Mouse (Mus musculus): ENCODE measurements at regions not wholly inside any gene's neighbourhood (a gene's known extent, or its start where the extent isn't known, plus 50 kb on each side); places are given as distances from the start of the nearest gene placed in this dataset.

GRCm38 (mm10) chr10:118501571-118501970 is 60.7 kb downstream of the Ifng start:
- DNase-seq (ENCODE audit: low read depth) = no peak

DNA sequence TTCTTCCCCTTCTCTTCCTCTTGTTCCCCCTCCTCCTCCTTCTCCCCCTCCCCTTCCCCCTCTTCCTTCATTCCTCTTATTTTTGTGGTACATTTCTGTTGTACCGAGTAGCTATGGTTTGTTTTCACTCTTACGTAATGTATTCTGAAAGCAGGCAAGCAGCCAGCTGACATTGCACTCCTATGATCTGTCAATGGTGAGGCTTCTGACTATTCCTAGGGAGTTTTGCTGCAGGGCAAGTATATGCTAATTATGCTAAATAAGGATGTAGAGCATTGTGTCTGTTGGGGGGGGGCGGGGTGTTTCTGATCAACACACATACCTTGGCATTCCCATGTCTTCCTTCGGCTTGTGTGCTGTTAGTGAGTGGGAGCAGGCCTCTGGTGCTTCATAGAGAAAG is 64.0 kb downstream of the Ifng start:
- no peak for DNase-seq (ENCODE audit: low read depth)

GRCm38 (mm10) chr10:118506154-118506553 is 65.3 kb downstream of the Ifng start:
- DNase-seq (ENCODE audit: low read depth) = no peak

GRCm38 (mm10) chr10:118507630-118508029 is 66.8 kb downstream of the Ifng start:
- no peak for DNase-seq (ENCODE audit: low read depth)

- no peak for DNase-seq (ENCODE audit: low read depth)
Measured at GRCm38 (mm10) chr10:118516839-118517238, 76.0 kb downstream of the Ifng start.

- DNase-seq (ENCODE audit: low read depth) = no peak
Measured at GRCm38 (mm10) chr10:118517995-118518394, 77.1 kb downstream of the Ifng start.

DNA sequence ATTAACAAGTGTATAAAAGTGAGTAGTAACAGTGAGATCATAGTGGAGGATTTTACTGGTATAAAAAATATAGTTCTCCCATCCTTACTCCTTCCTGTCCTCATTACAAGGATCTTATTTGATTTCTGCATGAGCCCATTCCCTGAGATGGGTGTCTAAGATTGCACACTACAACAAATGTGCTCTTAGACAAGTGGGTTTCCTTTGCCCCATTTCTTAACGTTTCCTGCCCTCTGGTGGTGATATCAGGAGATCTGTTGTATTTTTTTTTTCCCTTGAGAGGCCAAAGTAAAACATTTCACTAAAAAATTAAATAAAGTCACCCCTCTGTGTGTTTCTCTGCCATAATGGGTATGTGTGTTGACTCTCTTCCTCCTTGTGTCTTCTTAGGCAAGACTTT is 105.1 kb downstream of the Ifng start:
- DNase-seq (ENCODE audit: low read depth) = peak; percentile 16

DNA sequence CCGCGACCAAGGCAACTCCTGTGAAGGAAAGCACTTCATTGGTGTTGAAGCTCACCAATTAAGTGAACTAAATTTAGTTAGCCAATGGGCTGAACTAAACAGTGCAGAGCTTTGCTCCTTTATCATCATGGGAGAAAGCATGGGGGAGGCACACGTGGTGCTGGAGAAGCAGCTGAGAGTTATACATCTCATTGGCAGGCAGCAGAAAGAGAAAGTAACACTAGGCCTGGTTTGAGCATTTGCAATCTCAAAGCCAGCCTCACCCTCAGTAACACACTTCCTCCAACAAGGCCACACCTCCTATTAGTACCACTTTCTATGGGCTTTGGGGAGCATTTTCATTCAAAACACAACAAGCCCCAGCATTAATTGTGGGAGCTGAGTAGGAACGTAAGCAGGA is 109.4 kb downstream of the Ifng start:
- DNase-seq (ENCODE audit: low read depth) = no peak

DNA sequence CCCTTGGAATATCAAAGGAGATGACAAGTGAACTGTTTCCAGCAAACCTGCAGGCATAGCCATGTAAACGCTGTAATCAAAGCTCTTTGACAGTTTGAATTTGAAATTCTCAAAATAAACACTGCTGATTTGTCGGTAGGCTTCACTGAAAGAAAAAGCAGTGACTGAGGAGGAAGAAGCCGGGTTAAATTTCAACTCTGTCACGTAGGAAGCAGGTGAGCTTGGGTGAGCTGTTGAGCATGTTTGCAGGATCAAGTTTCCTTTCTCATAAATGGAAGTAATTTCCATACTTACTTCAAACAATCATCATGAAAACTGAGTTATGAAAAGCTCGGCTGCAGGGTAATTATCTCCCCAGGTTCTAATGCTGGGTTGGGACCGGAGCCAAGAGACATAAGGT is 118.0 kb downstream of the Ifng start:
- no peak for DNase-seq (ENCODE audit: low read depth)

DNA sequence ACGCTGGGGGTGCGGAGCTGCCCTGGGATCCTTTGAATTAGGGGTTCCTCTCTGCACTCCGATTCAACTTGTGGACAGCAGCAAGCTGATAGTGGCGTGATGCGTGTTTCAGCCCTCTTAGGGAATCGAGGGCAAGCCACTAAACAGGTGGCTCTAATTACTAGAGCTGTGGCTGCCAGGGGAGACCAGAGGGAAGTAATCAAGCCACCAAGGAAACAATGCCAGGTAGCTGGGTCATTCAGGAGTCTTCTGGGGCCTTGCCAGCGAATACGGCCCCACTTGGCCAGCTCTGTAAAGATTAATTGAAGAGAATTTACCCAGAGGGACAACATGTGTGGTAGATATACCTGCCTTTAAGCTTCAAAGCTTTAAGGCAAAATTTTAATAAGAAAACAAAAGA is 123.2 kb downstream of the Ifng start:
- DNase-seq (ENCODE audit: low read depth) = no peak

GRCm38 (mm10) chr10:118564528-118565268 is 123.9 kb downstream of the Ifng start:
- DNase-seq (ENCODE audit: low read depth) = no peak

GRCm38 (mm10) chr10:118568617-118569016 is 127.8 kb downstream of the Ifng start:
- no peak for DNase-seq (ENCODE audit: low read depth)

DNA sequence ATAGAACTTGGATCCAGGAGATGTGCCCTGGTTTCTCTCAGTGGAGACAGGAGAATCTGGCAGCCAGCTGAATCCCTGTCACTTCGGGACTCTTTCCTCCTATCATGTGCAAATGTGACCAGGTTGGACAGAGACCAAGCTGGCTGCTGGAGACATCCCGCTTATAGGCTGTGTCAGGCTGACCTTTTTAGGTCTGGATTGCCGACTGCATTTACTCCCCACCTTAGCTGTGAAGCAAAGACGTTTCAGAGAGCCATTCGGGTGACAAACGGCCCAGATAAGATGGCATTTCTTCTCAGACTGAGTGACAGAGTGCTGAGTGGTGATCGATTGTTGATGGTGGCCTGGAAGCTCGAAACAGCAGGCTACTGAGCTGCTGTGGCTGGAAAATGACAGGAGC is 128.6 kb downstream of the Ifng start:
- no peak for DNase-seq (ENCODE audit: low read depth)

DNA sequence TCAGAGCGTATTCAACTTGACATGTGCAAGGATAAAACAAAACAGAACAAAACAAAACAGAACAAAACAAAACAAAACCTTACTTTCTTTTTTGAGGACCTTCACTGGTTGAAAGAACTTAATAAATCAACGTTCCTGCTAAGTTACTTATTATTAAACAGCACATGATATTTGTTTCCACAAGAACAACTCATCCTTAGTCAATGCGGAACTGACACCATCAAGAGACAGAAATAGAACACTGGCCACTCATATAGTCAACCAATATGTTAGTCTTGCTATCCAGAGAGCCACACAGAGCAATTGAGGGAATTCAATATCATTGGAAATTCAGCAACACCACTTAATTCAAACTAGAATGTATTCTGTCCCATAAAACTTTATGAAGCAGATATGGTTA is 132.4 kb downstream of the Ifng start:
- DNase-seq (ENCODE audit: low read depth) = no peak

DNA sequence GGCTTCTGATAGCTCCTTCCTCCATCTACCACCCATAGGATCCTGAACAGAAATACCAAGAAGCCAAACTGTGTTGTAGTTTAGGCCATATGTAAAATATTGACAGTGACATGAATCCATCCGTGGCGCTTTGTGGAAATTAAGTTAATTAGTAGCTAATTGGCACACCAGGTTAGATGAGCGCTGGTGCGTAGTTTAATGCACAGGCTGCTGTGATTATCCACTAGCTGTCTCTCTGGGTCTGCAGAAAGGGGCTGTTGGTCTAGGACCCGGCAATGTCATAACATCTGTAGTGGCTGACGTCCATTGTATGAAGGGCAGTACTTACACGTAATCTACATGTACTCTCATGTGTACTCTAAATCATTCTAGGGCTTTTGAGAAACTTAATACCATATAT is 134.7 kb downstream of the Ifng start:
- DNase-seq (ENCODE audit: low read depth) = no peak

GRCm38 (mm10) chr10:118581376-118581775 is 140.5 kb downstream of the Ifng start:
- no peak for DNase-seq (ENCODE audit: low read depth)

GRCm38 (mm10) chr10:118585821-118586220 is 145.0 kb downstream of the Ifng start:
- DNase-seq (ENCODE audit: low read depth) = no peak

DNA sequence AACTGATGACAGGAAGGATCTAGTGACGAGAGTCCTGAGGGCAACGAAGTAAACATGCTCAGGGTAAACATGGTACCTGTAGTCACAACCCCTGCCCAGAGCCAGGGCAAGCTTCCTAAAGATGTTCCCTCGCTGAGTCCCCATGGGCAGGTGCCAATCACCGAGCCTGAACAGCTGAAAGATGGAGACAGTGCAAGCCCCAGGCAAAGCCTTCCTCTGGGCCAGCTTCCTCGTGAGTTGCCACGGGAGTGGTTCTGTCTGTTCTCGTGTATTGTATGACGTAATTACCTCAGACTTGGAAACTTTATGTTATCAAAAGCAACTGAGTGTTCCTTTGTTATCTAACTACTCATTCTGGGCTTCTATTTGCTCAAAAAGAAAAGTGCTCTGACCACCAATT is 147.4 kb downstream of the Ifng start:
- DNase-seq (ENCODE audit: low read depth) = no peak

- DNase-seq (ENCODE audit: low read depth) = peak; percentile 73
Measured at GRCm38 (mm10) chr10:118592648-118593368, 152.0 kb downstream of the Ifng start.

GRCm38 (mm10) chr10:118596206-118596605 is 155.4 kb downstream of the Ifng start:
- no peak for DNase-seq (ENCODE audit: low read depth)

GRCm38 (mm10) chr10:118598497-118598896 is 157.7 kb downstream of the Ifng start:
- DNase-seq (ENCODE audit: low read depth) = no peak

- DNase-seq (ENCODE audit: low read depth) = no peak
Measured at GRCm38 (mm10) chr10:118599197-118599596, 158.4 kb downstream of the Ifng start.

- DNase-seq (ENCODE audit: low read depth) = no peak
Measured at GRCm38 (mm10) chr10:118599610-118600009, 158.8 kb downstream of the Ifng start.

DNA sequence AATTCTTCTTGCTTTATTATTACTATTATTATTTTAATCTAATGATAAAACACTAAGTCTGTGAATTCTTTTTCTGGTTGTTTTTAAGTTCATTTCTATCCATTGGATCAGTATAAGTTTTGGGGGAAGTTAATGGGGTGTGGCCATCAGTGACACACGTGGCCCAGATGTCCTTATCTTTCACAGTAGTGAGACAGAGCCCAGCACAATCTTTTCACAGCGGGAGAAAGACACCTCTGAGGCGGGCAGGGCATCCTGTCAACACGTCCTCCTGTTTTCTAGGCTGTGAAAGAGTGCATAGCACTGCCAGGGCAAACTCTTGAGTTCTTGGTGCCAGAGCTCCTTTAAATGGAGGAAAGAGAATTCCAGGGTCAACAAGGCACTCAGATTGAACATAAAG is 162.1 kb downstream of the Ifng start:
- no peak for DNase-seq (ENCODE audit: low read depth)

Measured in c-Kit-positive CD71-negative TER-119-negative erythroid progenitor cells, embryonic 14.5 days (primary cell).